Mouse (Mus musculus) c-Kit-positive CD71-positive TER-119-positive erythroid progenitor cells, embryonic 14.5 days (primary cell): ENCODE measurements at regions not wholly inside any gene's neighbourhood (a gene's known extent, or its start where the extent isn't known, plus 50 kb on each side); places are given as distances from the start of the nearest gene placed in this dataset.

Source experiments
- DNase-seq: peaks from one replicate; pipeline ENCODE4 v3.0.0-alpha.2; 2013; ENCODE audit warnings: low spot score

DNA sequence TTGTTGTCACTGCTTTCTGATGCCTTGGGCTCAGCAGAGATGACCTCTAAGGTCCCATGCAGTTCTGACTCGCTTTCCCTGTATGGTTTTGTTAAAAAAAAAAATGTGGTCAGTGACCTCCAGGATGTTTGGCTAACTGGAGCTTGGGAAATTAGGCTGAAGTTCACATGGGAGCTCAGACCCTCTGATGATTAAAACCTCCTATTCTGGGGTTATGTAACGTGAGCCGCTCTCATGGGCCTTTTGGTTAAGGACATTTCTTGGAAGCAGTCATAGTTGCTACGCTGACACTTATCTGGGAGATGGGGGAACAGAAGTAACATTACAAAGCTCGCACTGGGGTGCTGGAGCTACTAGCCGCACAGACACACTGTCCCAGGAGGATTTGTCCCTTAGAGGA, 274.9 kb downstream of the Foxo1 start:
- no peak for DNase-seq

DNA sequence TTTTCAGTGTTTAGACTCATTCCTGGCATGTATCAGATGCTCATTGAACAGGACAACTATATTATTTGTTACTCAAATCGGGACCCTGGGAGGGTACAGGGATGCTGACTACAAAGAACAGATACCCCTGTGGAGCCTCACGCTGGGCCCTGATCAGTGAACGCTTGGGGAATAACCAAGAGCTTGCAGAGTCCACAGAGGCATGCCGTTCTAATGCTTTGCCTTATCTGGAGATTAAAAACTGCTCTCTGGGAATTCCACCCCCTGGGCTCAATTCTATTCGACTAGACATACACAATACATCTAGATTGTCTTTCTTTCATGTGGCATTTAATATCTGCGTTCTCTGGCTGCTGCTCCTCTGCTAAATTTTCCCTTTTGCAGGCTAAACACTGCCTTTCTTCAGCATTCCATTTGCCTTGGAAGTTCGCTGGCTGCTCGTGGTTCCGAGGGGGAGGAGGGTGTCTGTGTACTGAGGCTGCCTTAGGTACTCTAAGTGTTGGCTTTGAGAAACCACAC, 272.8 kb downstream of the Foxo1 start:
- DNase-seq: no peak

DNA sequence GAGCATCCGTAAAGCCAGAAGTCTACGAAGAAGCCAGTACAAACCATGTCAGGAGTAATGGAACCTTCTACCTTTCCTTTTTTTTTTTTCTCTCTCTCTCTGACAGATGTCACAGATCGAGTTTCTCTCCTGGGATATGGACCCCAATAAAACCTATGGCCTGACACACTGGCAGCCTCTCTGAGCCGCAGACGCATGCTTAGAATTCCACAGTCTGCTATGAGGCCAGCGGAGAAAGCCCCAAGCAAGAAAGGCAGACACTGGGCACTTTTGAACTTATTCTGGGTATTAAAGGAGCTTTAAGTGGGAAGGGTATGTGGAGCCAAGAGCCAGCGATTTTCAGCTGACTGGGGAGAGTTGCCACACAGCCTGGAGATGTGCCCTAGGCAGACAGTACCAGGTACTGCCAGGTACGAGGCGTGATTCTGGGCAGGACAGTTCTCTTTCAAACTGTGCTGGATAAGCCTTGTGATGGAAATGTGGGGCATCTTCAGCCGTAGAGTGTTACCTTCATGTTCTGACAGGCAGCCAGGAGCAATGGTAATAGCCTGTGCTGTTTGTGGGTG, 271.8 kb downstream of the Foxo1 start:
- DNase-seq: no peak

DNA sequence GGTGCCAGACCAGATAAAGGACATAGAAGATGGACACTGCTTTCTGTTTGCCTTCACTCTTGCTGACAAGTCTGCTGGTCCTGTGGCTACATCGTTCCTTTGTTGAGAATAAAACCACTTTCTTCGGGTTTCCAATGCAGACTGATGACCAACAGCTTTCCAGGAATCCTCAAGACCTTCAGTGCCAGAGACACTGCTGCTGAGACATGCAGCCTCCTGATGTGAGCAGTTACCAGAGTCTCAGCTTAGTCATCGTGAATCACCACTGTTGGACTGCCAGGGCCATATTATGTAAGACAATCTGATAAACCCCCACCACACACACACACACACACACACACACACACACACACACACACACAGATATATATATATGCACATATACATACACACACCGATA, 270.2 kb downstream of the Foxo1 start:
- DNase-seq: no peak

DNA sequence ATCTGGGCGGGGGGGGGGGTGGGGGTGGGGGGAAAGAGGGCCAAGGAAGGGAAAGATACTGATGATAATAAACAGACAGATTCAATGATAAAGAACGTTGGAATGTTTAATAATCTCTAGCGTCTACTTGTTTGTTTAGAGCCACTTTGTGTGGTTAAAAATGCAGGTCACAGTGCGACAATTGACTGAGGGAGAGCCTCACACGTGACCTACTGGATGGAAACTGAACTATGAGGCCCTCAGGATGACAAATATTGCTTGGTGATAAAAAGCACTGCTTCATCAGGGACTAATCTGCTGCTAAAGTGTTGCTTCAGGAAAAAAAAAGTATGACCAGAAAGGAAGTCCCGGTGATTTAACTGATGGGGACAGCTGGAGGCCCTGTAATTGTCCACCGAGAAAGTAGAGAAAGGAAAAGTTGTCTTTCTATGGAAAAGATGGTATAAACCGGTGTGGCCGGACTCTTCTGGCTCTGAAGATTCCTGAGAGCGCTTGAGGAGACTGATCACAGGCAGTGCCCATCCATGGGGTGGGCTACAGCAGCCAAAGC, 269.3 kb downstream of the Foxo1 start:
- no peak for DNase-seq

DNA sequence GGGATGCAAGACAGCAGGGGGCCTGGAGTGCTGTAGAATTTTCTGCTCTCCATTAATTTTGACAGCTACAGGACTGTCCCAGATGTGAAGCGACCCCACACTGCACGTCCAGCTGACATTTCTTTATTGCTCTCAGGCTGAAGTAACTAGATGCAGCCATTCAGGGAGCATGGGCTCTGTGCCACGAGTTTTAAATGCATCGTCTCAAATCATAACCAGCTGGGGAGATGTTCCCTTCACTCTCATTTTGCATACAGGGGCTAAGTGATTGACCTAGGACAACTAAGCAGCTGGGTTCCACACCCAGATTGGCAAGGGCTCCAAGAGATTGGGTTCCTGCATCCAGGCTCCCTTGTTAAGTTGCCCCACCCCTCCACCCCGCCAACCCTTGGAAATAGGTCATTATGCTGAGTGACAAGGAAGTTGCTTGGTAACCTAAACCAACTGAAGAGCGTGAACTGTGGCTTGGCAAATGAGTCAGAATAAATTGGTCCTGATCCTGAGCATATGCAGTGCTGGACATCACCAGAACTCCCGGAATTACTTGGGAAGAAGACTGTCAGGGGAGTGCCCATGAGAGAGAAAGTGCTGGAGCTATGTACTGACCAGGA, 267.4 kb downstream of the Foxo1 start:
- DNase-seq: no peak

DNA sequence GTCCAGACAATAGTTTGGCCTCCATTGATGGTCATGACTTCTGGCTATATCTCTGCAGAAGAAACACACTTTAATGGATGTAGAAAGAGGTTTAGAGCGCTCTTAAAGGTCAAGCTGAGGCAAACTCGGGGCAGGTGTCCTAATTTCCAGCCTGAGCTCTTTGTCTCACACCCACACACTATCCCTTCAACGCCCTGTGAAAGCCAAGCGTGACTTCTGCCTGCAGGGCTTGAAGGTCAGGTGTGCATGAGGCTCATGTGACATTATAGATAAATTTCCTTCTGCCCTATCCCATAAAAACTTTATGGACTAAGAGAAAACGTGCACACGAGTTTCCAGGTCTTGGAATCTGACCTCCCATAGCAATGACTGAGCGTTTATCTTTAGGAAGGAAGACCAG, 266.0 kb downstream of the Foxo1 start:
- DNase-seq: no peak

DNA sequence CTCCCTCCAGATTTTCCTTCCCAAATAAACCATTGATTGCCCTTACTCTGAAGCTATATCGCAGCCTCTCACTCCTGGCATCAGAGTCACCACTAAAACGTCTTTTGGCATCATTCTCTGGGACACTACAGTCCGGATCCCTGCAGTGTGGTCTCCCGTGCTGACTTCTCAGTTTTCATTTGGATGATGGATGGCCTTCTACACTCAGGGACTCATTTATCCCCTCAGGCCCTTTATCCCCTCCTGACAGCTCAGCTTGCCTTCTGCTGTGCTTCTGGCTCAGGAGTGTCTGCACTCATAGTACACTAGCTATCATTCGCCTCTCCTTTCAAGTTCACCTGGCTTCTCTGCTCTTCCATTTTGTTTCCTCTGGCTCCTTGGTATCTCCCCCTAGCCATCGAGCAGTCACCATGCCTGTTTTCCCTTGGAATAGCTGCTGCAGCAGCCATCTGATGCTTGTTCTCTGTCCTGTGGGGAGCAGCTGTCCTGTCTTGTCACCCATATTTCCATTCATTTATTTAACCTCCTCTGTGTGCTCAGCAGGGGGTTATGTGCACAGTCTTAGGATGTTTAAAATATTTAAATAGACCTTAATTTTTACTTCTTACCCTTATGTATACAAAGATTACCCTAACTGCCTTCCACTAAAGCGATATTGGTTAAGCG, 263.7 kb downstream of the Foxo1 start:
- DNase-seq: no peak

DNA sequence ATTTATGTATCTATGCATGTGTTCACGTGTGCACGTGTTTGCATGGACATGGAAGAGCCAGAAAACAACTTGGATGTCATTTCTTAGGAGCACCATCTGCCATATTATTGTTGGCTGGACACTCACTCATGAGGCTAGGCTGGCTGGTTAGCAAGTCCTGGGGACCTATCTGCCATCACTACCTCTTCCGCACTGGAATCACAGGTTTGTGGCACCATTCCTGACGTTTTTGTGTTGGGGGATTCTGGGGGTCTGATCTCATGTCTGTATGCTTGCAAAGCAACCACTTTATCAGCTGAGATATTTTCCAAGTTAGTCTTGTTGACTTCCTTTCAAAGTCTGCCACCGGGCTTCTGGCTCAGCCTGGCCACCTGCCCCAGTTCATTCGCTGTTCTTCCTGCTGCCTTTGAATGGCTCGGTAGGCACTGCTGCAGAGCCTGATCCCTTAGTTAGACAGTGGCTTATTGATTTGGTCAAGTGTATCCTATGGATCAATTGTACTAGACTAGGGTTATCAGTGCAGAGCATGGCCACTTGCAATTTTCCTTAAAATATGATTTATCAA, 262.4 kb downstream of the Foxo1 start:
- no peak for DNase-seq

DNA sequence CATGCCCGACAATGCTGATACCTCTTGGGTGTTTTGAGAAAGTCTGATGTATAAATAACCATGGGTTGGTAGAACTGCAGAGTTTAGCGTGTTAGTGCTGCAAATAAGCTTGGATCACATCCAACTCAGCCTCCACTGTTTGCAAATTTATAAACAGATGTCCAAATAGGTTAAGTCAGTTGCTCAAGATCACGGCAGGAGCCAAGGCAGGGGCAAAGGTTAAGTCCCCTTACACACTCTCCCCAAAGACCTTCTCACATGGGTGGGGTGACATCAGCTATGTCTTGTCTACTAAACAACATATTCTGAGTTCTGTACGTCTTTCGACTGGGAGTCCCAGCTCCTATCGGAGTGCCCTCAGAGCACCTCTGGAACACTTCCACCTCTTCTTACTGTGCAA, 261.0 kb downstream of the Foxo1 start:
- no peak for DNase-seq

DNA sequence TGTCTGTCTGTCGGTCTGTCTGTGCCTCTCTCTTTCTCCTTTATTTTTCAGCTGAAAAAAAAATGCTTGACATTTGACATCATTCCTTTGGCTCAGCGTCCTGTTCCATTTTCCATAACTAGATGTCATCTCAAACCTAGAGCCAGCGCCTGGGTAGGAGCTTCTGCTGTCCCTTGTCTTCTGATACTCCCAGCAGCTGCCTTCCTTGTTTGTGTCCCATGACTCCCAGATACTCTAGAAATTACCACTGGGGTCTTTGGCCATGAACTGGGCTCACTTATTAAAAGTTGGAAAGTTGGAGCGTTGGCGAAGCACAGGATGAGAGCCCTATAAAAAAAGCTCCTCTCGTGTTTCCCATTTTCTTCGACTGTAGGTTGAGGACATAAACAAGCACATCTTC, 260.4 kb downstream of the Foxo1 start:
- no peak for DNase-seq

DNA sequence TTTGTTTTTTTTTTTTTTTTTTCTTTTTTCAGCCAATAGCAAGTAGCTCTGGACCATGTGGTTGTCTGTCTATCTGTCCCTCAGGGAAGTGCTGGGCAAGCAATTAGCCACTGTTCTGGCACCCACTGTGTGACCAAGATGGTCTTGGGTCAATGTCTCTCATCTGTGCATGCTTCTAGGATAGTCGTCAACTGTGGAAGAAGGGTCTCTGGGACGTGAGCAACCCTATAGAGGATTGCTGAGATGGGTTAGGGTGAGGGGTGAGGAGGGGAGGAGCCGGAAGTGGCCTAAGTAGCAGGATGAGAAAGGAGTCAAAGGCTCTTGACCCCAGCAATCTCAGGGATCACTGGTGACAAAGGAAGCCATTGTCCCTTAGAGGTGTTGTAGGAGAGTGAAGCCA, 259.6 kb downstream of the Foxo1 start:
- DNase-seq: no peak

DNA sequence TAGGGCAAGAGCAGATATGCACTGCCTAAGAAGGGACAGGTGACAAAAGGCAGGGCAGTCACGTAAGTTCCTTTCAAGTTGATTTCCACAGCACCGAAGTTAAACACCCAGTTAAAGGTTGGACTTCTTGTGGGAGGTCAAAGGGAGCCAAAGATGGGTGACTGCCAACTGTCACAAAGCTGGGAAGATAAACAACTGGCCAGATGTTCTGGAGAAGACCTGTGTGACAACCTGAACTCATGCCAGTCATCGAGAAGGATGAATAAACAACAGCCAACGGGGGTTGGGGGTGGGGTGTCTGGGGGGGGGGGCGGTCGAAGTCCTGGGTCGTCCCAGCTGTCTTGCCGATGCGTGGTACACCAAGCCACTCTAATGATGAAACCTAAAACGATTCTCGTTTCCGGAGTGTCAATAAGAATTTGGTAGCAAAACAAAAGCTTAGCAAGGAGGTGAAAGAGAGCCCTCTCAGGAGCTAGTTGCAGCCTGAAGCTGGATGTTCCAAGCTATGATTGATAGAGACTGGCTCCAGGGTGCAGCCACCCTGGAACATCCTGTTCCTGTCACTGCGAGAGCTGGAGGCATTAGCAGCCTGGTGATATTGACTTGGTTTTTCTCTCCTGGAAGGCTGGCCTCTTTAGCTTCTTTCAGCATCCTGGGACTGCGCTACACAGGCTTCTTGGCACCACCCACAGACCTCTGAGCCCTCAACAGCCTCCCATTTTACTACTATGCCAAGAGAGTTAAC, 259.0 kb downstream of the Foxo1 start:
- DNase-seq: no peak

DNA sequence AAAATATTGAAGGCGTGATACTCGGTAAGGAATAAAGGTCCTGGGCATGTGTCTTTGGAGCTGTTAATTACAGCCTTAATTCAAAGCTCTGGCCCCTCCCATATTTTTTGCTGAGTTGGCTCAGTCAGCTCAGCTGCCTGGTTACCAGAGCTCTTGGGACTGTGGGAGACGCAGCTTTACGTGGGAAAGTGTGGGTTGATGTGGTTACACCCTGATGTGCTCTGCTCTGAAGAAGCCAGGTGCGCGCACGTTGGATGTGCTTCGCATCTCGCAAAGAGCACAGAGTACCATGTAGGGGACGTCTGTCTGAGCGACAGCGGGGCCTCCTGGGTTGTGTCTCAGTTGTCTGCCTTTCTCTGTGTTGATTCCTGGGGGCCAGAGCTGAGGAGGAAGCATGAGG, 254.8 kb downstream of the Foxo1 start:
- no peak for DNase-seq

DNA sequence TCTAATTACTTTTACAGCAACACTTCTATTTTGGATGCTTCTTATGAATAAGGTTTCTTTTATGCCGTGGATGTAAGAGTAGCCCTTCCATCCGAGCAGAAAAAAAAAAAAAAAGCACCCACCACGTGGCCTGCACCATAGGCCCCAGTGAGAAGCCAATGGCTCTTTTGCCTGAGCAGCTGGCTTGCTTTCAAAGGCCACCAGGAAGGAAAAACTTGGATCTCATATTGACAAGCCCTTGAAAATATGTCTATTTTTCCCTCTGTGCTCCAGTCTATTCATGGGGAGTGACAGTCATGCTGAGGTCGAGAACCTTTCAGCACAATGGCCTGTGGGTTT, 252.4 kb downstream of the Foxo1 start:
- DNase-seq: no peak

DNA sequence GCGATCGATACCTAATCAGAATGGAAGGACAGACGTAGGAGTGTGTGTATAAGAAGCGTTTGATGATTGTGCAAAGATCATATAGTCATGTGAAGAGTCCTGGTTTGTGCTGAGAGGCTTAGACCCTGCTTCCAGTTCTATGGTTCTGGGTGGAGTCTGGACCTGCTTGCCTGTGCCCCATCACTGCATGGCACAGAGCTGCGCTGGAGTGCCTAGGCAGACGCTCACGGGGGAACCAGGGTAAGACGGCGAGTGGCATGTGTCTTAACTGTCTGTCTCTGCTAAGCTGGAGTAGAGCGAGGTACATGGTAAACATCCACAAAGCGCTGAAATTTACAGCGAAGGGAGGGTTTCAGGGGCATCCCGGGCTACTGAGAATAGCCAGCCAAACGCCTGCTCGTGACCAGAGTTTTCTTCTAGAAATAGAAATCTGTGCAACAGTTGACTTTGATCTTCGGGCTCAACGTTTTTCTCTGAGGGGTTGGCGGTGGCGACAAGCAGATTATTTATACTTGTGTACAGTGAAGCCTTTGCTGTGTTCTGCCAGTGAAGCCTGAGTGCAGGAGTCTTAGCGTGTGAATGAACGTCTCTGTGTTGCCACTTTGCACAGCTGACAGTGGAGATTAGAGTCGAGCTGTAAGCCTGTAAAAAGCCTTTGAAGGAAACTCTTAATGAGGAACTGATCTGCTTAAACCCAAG, 251.9 kb downstream of the Foxo1 start:
- DNase-seq: no peak

DNA sequence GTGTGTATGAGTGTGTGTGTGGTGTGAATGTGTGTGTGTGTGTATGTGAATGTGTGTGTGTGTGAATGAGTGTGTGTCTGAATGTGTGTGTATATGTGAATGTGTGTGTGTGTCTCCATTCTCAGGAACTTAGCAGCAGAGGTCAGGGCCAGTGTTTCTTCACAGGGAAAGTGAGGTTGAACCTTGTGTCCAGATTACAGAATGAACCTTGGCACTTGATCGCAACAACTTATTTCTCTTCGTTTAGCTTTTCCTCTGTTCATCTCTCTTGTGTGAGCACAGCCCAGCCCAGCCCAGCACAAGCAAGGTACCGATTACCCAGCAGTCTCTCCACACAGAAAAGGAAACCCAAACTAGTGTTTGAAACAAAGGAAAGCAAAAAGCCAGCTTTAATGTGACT, 249.7 kb downstream of the Foxo1 start:
- DNase-seq: no peak

DNA sequence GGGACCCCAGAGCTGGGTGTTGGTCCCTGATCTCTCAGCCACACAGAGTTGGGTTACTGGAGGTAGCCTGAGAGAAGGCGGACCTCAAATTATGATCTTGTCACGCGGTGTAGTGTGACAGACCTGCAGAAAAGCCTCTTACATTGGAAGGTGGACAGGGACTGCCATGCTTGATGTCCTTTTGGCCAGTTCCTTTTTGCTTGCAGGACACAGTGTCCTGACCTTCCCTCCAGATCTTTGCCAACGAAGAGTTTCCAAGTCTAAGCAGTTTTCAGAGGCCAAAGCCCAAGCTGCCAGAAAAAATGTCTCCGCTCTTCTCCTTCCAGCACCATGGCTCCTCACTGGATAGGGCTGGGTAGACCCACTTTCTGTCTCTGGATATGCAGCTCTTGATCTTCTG, 248.6 kb downstream of the Foxo1 start:
- DNase-seq: no peak

DNA sequence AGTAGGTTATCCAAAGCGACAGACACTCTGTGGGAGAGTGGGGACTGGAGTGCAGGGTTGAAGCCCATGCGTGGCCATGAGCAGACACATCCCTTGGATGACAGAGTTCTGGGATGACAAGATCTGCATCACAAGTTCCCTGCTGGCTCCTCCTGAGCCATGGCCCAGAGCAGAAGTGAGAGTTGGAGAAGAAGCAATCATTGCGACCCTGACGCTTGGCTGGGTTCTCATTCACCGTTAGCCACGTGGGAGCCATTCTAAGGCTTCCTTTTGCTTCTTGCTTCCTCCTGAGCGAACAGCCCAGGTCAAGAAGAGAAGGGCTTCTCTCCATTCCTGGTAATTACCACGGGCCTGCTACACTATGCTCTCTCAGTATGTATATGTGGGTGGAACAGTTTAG, 244.6 kb downstream of the Foxo1 start:
- no peak for DNase-seq

DNA sequence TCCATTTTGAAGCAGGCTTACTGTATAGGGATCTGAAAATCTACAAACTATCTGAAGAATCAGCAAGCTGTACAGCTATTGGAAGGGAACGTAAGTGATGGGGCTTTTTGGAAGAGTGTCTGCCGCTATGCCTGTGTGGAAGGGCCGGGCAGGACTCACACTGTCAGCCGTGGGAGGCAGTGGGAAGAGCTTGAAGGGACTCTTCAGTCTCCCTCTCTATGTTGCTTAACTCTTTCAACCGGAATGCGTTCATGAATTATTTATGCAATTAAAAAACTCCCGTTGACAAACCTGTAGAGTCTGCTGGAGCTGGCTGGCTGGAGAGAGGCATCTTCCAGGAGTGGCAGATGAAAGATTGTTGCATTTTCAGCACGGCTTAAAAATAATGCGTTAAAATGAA, 243.4 kb downstream of the Foxo1 start:
- no peak for DNase-seq

DNA sequence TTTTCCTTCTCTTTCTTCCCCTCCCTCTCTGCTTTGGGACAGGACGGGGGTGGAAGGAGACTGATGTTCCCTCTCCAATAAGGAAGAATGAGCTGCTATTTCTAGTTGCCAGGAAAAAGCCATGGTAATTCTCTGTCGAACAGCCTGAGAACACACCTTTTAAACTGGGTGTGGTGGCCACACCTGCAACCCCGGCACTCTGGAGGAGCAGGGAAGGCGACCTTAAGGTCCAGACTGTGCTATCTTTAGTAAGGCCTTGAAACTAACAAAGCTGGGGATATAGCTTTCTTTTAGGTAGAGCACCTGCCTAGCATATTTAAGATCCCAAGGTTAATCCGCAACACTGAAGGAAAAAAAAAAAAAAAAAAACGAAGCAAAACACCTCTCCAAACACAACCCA, 242.7 kb downstream of the Foxo1 start:
- no peak for DNase-seq
